Mouse (Mus musculus) bone marrow, adult 2 months (tissue): ENCODE data around the gene Rangap1.

ENCODE experiments used
- CTCF ChIP-seq: fragments of 200-500 bp; IDR thresholded peaks from 2 replicates; pipeline ENCODE4 v1.5.1; 2011; ENCODE audit warnings: low read length, control low read depth; ENCODE audit not compliant: control insufficient read depth, insufficient read depth
- POLR2A ChIP-seq: fragments of 200-500 bp; IDR thresholded peaks from 2 replicates; pipeline ENCODE4 v1.6.1; 2011; ENCODE audit warnings: low read depth, mild to moderate bottlenecking, control low read depth, low read length, borderline replicate concordance; ENCODE audit not compliant: control insufficient read depth

DNA sequence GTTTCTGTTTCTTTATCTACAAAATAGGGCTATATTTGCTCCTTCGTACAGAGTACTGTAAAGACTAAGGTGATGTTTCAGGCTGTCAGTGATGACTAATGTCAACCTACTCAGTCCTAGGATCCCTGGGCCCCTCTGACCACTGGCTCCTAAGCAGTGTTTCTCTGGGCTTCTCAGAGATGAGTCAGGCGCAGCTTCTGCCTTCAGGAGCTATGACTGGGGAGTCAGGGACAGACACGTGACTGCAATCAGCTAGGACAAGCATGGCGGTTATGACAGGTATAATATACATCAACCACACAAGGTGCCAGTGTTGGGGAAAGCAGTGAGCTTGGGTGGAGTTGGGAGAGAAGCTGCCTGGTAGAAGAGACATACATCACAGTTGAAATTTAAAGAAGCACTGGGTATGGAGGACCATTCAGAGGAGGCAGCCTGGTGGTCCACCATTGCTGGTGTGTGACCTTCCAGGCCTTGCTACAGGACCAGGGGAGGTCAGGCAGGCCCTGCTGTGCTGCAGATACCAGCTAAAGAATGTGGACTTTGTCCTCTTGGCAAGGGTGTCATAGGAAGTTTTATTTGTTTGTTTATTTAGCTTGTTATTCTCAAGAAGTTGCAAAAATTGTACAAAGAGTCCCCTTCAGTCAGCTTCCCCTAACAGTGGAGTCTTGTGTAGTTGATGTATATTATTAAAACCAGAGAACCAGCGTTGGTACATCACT, 15.2 kb upstream of the Rangap1 start:
- TF ChIP-seq CTCF (no peak), POLR2A (no peak)
